Mouse (Mus musculus) thymus, postnatal 10 days (tissue): ENCODE data around the gene Psen1.

Experiments
- DNase-seq, 2 experiments: peaks; one replicate each; pipeline ENCODE4 v3.0.0; 2021; ENCODE audit warnings: low spot score in 2 of 2

Gene Psen1

DNA sequence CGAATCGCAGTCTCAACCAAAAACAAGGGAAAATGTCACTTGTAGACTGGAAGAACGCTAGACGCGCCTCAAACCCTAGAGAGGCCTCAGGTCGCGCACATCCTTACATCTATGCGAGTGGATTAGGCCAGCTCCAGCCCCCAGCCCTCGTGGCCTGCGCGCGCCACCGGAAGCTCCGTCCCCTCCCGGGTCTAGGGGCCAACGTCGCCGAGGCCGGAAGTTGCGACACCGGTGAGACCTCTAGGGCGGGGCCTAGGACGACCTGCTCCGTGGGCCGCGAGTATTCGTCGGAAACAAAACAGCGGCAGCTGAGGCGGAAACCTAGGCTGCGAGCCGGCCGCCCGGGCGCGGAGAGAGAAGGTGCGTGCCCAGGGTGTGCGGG is at the start of gene Psen1:
Gene Psen1 (plus strand): TSS at position 219 of the 382 bp plus-strand sequence.
- peak; percentile 91 to 92 for DNase-seq

DNA sequence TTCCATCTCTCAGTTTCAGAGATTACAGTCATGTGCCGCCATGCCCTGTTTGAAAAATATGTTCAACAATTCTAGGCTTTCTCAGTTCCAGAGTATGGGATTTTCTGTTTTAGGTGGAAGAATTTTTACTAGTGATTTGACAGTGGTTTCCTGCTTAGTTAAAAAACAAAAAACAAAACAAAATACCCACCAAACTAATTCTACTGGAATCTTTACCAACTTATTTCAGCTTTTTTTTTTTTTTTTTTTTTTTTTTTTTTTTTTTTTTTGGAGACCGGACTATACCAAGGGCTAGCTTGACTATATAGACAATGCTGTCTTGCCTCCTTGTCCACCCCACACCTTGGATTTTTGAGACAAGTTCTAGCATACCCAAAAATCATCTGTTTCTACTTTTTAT is 46.7 kb upstream of the Psen1 start:
- no peak for DNase-seq

DNA sequence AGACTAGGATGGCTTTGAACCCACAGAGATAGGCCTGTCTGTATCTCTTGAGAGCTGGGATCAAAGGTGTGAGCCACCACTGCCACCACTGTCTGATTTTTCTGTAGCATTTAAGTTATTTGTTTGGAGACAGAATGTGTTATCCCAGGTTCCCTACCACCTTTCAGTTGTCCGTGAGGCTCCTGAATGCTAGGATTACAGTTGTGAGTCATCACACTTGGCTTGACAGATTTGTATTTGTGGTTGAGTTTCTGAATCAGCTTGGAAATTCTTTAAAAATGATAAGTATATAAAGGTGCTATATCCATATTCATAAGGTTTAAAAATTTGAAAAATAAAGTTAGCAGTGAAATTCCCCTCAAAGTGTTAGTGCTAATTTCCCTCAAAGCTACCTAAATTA is 44.8 kb upstream of the Psen1 start:
- no peak for DNase-seq

- no peak for DNase-seq
Measured at GRCm38 (mm10) chr12:83650346-83650745, 37.6 kb upstream of the Psen1 start.

- DNase-seq, result no peak
Measured at GRCm38 (mm10) chr12:83651414-83651813, 36.5 kb upstream of the Psen1 start.

DNA sequence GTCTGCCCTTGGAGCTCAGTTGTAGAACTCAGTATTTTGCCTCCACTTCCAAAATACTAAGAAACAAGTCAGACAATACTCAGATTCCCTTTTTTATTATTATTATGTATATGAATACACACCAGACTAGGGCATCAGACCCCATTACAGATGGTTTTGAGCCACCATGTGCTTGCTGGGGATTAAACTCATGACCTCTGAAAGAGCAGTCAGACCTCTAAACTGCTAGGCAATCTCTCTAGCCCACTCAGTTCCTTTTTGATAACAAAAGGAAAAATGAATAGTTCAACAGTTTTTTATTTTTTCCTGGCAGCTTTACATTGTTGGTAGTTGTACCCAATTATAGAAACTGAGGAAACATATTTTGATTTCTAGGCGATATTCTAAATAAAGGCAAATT is 2.5 kb upstream of the Psen1 start:
- DNase-seq, result no peak

GRCm38 (mm10) chr12:83686575-83687350 is 1.2 kb upstream of the Psen1 start:
- DNase-seq, result no peak

GRCm38 (mm10) chr12:83688316-83689086 is 549 bp downstream of the Psen1 start:
- peak in 1 of 2 experiments; percentile 41 for DNase-seq

- DNase-seq, result no peak
Measured at GRCm38 (mm10) chr12:83689087-83689432, 1.1 kb downstream of the Psen1 start.

DNA sequence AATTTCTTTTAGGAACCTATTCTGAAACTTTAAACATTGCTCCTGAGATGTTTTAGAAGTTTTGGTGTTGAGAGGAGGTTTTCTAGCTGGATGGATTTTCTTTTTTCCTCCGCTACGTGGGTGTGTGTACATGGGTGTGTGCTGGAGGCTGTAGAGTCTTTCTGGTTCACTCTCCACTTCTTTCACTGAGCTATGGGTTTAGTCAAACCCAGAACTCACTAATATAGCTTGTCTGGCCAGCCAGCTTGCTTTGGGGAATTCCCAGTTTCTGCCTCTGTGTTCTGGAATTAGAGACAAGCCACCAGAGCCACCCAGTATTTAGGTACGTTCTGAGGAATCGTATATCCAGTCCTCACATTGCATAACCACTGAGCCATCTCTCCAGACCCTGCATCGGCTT is 6.1 kb downstream of the Psen1 start:
- no peak for DNase-seq

DNA sequence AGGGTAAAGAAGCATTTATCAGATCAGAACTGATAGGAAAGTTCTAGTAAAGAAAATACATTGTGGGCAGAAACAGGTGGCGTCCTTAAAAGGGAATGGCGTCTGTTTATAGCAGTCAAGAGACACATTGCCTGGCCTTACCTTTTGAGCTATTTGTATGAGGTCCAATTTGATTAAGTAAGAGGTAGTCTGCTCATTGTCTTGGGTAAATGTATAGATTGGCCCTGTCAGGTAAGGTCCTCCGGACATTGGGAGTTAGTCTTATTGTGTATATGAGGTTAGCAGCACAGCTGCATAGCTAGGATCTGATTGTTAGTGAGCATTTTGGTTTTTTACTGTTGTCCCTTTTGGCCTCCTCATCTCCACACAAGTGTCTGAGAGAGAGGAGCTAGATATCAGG is 6.7 kb downstream of the Psen1 start:
- DNase-seq, result no peak

DNA sequence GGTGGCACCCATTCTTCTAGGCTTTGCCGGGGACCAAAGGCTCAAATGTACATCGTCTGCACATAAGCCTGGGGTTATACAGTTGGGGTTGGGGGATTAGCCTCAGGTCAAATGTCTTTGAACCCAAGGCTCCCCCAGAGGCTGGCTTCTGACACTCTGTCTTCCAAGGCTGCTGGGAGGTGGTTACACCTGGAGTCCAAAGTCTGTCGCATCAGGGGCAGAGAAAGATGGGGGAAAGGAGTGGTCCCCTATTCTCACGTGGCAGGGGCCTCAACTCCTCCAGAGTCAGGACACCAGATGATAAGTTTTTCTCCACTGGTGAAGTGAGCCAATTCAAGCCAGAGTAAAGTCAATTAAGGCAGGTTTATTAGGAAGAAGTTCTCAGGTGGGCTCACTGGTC is 10.7 kb downstream of the Psen1 start:
- DNase-seq, result no peak

- DNase-seq, result no peak
Measured at GRCm38 (mm10) chr12:83701608-83702007, 13.7 kb downstream of the Psen1 start.

GRCm38 (mm10) chr12:83702796-83703195 is 14.8 kb downstream of the Psen1 start:
- DNase-seq, result no peak

- no peak for DNase-seq
Measured at GRCm38 (mm10) chr12:83706951-83707350, 19.0 kb downstream of the Psen1 start.

GRCm38 (mm10) chr12:83708160-83709092 is 20.5 kb downstream of the Psen1 start:
- no peak for DNase-seq

DNA sequence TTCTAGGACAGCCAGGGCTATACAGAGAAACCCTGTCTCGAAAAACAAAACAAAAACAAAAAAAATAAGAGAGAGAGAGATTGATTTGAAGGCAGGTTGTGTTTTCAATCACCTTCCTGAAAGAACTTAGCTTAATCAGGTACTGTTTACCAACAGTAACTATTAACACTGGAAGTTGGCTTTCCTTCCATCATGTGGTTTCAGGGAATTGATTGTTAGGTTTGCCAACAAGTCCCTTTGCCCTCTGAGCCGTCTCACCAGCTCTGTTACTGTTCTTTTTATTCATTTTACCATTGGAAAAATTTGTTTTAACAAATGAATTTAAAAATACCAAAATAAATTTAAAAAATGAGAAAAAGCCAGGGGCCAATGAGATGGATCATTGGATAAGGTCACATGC is 22.0 kb downstream of the Psen1 start:
- DNase-seq, result no peak

GRCm38 (mm10) chr12:83713749-83714148 is 25.8 kb downstream of the Psen1 start:
- DNase-seq, result peak in 1 of 2 experiments; percentile 47

- DNase-seq, result no peak
Measured at GRCm38 (mm10) chr12:83716416-83717184, 28.6 kb downstream of the Psen1 start.

- DNase-seq, result no peak
Measured at GRCm38 (mm10) chr12:83719431-83719830, 31.5 kb downstream of the Psen1 start.

- DNase-seq, result no peak
Measured at GRCm38 (mm10) chr12:83721281-83721680, 33.3 kb downstream of the Psen1 start.
